Mouse (Mus musculus) T-helper 1 cell (primary cell): ENCODE data around the gene Sv2a.
"Not testable (repeated sequence)": the region's sequence is repeated elsewhere in the genome, so short reads cannot be mapped to it uniquely, and the experiment has no call there.

Experiments
- in situ Hi-C: fragments of 300-600 bp; cut with MboI, MseI; formaldehyde crosslinking; loops from one replicate; pipeline ENCODE4 v1.15.1; 2025; ENCODE audit warnings: high pct_unique_total_duplicates

Gene Sv2a

DNA sequence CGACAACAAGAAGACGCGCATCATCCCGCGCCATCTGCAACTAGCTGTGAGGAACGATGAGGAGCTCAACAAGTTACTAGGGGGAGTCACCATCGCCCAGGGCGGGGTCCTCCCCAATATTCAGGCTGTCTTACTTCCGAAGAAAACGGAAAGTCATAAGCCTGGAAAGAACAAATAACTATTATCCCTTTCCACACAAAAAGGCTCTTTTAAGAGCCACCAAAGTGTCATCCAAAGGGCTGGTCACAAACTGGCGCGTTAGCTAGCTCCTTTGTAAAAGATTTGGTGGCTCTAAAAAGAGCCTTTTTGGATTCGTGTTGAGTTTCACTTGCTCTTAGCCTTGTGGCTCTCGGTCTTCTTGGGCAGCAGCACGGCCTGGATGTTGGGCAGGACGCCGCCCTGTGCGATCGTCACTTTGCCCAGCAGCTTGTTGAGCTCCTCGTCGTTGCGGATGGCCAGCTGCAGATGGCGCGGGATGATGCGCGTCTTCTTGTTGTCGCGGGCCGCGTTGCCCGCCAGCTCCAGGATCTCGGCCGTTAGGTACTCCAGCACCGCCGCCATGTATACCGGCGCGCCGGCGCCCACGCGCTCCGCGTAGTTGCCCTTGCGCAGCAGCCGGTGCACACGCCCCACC is 39.3 kb downstream of the Sv2a start:
- in situ Hi-C loops = not testable (repeated sequence)

DNA sequence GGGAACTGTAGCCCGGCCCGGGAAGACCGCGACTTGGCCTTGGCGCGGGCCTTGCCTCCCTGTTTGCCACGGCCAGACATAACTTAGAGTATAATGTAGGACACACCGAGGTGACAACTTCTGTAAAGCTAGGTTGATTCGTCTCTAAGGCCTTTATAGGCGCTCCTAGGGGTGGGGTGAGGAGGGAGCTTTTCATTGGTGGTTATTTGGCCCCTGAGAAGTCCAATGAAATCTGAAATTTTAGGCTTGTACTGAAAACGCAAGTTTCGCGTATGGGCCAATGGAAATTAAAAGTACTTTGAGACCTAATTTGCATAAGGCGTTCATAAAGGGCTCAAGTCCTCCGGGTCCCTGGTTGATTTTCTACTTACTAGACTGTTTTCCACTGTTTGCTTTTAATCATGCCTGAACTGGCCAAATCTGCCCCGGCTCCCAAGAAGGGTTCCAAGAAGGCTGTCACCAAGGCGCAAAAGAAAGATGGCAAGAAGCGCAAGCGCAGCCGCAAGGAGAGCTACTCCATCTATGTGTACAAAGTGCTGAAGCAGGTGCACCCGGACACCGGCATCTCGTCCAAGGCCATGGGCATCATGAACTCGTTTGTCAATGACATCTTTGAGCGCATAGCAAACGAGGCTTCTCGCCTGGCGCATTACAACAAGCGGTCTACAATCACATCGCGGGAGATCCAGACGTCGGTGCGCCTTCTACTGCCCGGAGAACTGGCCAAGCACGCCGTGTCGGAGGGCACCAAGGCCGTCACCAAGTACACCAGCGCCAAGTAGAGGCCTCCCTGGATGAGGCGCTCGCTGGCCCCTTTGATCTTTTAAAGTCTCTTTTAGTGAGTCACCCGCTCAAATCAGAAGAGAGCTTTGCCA is 40.1 kb downstream of the Sv2a start, which contains the start of the genes Hist2h2ac and Hist2h2be:
TSS of gene Hist2h2ac (minus strand) at position 116 of the 875 bp plus-strand sequence.
TSS of gene Hist2h2be (plus strand) at position 355 of the 875 bp plus-strand sequence.
- in situ Hi-C loops = no loop called here

DNA sequence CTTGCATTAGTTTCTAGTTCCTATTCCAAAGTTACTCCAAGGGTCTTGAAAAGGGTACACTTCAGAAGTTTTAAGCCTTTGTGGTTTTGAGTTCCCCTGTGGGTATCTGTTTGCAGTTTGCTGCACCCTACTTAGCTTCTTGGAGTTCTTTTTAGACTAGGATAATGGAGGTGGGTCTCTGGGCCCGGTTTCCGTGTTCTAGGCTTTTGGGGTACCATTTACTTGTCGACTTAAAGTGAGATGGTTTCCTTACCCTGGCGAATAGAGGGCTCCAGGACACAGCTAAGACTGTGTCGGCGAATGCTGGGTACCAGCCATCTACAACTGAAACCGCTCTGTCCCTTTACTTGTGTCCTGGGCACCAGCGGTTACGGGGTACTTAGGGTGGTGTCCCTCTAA is 40.7 kb downstream of the Sv2a start:
- in situ Hi-C loops = no loop called here

DNA sequence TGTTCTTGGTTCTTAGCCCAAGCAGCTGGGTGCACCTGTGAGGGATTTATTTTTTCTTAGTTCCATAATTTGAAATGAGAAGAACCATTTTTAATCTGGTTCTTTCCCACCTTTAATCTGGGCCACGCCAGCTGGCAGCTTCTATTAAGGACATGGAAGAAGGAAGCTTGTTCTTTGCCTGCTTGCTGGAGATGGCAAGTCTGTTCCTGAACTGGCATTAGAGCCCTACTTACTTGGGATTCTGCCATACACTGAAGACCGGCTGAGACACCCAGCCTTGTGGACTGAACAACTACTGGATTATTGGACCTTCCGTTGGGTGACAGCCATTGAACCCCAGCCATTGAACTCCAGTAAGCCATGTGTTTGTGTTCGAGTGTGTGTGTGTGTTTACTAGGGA is 41.8 kb downstream of the Sv2a start:
- in situ Hi-C loops = no loop called here

DNA sequence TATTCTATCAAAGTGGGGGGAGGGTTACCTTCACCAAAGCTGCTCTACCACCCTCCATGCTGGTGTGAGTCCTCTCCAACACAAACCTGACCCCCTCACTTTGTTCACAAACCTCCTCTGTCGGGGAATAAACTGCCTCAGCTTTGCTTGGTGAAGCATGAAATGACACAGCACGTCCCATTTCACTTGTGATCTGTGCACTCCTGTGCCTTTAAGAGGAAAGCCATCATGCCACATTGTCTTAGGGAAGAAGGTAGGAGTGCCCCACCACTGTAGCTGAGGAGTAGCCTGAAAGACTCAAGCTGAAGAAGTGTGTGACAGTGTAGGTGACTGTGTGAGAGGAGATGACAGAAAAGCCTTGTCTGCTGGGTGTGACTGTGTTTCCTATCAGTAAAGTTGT is 44.5 kb downstream of the Sv2a start:
- in situ Hi-C loops = no loop called here

DNA sequence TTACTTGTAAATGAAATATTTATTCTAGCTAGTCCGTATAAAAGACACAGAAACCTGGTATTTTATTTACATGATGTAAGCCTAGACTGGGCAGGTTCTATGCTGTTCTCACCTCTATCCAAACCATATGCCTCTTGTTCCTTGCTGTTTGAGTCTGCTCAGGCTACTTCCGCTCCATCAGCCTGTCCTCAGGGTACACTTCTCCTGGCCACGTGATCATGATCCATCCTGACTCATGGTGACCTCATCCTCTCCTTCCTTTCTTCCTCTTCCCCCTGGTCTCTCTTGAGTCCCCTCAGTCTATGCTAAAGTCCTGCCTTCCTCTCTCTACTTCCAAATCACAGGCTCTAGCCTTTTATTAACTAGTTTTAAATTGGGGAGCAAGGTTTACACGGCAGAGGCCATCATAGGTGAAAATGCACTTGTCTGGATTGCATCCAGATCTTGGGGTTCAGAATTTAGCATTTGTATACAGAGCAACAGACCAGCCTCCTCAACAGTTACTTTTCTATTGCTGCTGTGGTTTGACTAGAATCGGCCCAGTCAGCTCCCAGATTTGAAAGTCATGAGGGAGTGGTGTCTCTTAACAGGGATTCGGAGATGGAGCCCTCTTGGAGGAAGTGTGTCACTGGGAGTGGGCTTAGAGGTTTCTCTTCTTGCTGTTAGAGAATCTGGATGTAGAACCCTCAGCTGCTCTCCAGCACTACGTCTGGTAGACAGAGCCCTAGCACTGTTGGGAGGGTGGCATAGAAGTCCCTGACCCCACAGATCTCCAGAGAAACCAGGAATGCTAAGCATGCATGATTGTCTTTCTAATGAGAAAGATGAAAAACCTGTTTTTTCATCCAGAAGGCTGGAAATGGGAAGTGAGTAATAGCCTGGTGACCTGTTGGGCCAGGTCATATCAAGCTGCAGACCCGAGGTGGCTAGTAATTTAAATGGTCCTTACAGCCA is 46.0 kb downstream of the Sv2a start:
- in situ Hi-C loops = no loop called here

DNA sequence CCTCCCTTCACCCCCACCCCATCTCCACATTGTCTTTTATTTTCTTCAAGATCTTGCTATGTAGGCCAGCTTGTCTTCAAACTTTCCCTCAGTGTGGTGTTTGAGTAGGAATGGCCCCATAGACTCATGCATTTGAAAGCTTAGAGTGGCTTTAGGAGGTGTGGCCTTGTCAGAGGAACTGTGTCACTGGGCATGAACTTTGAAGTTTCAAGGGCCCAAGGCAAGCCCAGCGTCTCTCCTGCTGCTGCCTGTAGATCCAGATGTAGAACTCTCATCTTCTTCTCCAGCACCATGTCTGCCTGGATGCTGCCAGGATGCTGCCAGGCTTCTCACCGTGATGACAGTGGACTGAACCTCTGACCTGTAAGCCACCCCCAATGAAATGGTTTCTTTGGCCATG is 47.9 kb downstream of the Sv2a start:
- in situ Hi-C loops = no loop called here

DNA sequence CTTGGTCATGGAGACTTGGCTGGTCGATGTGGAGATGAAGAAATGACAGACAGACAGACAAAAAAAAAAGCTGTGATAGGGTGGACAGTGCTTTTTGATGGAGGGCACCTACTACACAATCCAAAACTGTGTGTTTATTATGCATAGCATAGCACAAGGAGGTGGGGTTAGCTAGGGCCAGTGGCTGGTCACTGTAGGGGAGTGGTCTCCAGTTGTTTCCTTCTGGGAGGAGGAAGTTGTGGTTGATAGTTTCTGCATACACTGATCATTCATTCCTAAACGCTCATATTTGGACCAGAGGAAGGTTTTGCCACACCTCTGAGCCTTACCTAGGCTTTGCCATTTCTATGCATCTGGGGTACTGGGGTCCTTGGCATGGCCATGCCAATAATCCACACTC is 49.5 kb downstream of the Sv2a start:
- in situ Hi-C loops = loop anchor here (5.0 kb wide), 1 partner anchor 53 kb away; no protein-coding TSS in a partner anchor

DNA sequence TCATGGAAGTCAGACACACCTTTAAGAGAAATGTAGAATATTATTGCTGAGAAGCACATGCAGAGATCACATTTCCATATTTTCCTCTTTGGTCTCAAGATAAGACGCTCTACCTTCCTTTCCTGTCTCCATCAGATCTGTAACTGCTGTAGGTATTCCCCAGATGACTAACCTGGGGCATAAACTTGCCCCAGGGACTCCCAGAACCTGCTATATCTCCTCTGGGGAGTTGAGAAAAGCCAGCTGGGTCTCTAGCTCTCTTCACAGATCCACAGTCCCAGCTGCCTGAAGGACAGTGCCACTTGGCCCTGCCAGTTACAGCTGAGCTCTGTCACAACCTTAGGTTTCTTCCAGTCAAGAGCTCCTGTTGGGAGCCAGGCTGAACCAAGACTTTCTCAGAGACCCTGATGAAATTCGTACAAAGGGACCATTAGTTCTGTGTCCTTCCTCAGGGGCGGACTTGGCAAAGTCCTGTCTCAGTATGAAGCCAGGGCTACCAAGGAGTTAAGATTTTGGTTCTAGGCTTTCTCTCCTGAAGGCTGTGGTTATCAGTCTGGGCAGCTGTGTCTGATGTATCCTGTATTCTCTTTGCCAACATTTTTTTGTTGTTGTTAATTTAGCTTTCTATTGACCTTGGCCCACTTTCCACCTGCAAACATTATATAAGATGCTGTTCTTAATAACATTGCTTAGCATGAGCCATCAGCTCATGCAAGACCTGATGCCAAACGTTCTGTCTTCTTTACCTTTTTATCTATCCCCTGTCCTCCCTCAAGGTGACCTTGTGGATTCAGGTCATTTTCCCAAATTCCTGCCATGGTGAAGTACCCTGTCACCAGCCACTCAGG is 50.2 kb downstream of the Sv2a start:
- in situ Hi-C loops = loop anchor here (5.0 kb wide), 1 partner anchor 54 kb away; no protein-coding TSS in a partner anchor

DNA sequence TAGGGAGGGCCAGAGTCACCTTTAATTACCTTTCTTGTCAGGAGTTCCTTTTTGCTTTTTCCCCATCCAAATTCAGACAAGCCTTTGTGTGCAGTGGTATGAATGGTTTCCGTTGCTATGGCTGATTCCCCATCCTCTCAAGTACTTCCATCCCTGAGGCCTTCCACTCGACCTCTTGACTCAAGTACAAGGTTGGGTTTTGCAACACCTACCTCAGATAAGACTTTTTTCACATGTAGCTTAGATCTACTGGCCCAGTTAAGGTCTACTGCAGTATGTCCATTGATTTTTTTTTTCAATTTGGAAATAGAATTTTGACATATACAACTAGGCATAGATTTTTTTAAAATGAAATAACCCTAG is 50.8 kb downstream of the Sv2a start:
- in situ Hi-C loops = loop anchor here (5.0 kb wide), 1 partner anchor 54 kb away; no protein-coding TSS in a partner anchor

DNA sequence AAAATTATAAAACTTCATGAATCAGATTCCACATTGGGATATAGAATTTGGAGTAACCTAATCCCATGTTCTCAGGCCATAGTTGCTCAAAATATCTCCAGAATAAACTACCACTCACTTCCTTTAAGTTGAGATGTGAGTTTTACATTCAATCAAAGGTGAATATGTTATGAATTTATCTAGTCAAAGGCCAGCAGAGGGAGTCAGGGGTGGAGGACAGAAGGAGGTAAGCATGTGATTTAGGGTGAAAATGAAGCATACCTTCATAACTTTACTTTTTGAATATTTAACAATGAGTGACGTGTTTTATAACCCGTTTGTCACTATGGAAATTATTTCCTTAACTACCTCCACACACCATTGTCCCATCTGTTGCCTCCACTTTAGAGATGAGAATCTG is 54.0 kb downstream of the Sv2a start:
- in situ Hi-C loops = loop anchor here (5.0 kb wide), 1 partner anchor 58 kb away; no protein-coding TSS in a partner anchor

DNA sequence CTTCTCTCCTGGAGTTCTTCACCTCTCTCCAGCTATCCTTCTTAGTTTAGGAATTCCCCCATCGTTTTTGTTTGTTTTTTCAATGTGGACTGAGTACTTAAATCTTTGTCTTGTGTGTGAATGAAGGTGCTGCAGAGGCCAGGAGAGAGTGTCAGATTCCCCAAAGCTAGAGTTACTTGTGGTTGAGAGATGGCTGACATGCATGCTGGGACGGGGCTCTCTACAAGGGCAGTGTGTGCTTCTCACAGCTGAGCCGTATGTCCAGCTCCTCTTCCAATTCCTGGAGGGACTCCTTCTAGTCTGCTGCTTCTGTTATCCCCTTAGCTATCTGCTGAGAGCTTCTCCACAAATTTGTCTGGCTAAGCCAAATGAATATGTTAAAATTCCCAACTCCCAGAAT is 54.9 kb downstream of the Sv2a start:
- in situ Hi-C loops = no loop called here

DNA sequence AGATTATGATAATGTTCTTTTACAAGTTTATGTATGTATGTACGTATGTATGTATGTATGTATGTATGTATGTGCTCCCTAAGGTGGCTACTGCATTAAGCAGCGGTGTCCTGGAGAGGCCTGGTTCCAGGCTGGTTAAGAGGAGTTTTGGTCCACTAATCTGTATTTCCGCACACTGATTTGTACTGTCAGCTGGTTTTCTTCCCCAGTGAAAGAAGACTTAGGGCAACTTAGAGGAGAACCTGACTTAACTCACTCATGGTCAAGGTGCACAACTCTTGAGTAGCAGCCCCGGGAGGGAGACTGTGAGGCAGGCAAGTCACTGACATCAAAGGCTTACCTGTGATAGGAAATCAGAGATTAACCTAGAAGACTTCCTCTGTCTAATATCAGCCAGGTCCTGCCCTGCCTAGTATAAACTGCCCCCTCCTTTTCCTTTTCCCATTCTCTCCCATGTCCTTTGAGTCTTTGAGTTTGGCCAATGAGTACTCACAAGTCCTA is 55.9 kb downstream of the Sv2a start:
- in situ Hi-C loops = no loop called here

DNA sequence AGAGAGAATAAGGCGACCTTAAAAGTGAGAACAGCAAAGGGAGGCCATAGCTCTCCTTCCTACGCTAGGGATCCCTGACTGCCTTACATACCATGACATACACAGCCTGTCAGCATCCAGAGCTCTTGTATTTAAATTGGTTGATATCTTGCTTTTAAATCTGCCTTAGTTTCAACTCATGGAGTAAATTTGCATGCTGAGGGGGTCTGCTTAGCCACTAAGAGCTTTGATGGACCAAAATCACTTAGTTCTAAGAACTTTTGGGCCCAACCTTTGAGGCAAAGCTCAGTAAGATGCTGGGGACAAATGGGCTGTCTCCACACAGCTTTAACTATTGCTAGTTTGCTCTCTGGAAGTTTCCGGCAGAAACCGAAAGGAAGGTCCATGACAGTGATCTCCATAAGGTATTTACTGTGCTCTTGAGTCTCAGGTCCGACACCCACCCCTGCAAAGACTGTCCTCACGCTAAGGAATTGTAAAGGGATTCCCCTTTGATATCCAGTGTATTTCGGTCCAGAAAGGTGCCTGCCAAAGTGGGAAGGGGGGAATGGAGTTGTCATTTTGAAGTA is 56.5 kb downstream of the Sv2a start:
- in situ Hi-C loops = no loop called here

DNA sequence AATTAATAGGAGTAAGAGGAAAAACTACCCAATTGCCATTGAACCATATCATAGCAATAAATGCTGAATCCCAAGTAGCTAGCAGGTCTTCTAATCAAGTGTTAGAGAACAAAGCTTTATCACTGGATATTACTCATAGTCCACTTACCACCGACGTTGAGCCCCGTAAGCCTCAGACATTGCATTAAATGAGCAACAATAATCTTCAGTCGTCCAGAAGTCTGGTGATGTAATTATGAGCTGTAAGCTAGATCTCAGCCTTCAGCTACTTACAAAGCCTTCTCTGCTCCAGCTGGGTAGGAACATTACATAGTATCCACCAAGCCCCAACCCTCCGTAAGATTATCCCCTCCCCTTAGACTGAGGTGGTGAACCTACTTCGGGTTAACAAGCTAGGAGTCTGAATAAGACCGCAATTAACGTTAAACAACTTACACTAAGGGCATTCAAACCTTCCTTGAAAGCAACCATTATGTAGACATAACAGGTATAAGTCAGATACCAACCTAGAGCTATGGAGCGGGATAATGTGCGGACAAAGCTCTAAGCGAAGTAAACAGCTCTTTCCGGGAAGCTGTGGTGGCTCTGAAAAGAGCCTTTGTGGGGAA is 57.1 kb downstream of the Sv2a start:
- in situ Hi-C loops = no loop called here

DNA sequence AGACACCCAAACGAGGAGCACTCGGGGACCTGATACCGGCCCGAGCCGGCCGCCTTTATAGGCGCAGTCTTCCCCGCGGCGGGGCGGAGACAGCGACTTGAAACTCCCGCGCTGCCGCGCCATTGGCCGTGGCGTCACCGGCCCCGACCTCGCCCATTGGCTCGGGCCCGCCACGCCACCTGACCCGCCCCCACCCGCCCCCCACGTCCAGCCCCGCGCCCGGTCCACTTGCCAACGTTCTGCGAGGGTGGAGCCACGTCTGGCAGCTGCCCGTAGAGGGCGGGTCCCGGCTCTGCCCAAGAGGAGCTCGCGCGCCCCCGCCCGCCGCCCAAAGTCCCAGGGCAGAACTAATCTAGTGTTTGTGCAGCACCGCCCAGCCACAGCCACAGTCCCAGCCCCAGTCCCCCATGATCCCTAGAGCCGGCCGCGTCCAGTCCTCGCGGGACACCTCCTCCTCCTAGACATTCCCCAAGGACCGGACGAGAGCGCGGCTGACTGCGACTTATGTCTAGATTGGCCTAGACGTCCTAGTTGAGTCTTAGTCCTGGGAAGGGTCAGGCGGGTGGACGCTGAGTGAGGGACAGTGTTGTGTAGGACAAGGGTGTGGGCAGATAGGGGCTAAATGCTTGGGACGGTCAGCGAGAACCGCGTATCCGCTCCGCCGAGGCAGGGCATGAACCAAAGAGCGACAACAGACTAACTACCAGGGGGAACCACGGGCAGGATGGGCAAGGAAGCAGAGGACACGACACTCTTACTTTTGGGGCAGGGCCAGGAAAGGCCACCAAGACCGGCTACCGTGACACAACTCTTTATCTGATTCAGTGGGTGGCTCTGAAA is 58.2 kb downstream of the Sv2a start, which contains the start of gene Hist2h3c2:
TSS of gene Hist2h3c2 (minus strand) at position 174 of the 840 bp plus-strand sequence.
- in situ Hi-C loops = not testable (repeated sequence)

DNA sequence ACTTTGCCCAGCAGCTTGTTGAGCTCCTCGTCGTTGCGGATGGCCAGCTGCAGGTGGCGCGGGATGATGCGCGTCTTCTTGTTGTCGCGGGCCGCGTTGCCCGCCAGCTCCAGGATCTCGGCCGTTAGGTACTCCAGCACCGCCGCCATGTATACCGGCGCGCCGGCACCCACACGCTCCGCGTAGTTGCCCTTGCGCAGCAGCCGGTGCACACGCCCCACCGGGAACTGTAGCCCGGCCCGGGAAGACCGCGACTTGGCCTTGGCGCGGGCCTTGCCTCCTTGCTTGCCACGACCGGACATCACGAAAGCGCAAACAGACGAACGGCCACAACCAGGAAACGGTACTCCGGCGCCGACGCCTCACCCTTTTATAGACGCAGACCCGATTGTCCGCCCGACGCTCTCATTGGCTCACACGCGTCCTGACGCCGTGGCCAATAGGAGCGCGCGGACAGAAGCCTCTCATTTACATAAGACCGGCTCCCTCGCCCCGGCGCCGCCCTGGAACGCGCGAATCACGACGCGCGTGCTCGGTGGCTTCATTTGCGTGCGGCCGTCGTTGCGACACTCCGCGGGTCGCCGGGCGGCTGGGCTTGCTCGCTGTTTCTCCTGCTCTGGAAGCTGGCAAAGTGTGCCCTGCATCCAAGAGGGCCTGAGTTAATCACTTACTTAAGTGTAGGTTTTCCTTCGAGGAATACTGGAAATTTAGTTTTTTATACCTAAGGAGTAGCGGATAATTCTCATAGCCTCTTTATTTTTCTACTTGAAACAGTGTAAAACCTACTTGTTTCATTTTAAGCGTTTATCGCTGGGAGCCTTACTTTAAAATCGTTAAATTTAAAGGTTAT is 59.2 kb downstream of the Sv2a start, which contains the start of gene Hist2h2aa2:
TSS of gene Hist2h2aa2 (minus strand) at position 328 of the 850 bp plus-strand sequence.
- in situ Hi-C loops = not testable (repeated sequence)

DNA sequence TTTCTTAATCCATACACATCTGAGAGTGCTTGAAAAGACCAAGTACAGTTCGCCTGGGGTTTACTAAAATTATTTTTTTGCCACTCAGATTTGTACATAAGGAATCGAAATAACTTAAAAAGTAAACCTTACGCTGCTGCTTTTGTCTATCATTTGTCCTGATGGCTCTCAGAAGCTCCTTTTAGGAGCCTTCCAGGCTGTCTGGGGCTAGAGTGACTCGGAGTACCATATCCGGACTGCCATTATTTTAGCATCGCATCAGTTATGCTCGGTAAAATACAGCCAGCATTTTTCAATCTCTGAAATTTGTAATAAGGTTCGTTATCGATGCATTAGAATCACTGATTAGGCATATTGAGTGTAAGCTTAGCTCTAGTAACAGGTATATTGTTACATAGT is 59.8 kb downstream of the Sv2a start:
- in situ Hi-C loops = no loop called here
